Mouse (Mus musculus): ENCODE measurements at regions not wholly inside any gene's neighbourhood (a gene's known extent, or its start where the extent isn't known, plus 50 kb on each side); places are given as distances from the start of the nearest gene placed in this dataset.

DNA sequence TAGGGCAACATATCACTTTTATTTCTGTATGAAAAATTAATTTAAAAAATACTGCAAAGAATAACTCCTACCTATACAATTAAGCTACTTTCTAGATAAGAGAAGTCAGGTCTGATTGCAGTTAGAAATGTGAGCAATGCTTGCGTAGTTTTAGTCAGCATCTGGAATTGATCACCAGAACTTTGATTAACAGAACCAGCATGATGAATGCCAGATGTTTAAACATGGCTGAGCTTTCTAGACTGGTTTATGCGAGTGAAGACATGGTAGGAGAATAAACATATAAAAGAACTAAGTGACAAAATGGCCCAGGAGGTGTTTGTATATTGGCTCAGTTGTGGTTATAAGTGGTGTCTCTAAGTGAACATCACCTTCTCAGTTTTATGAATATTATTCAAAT is 1970.7 kb downstream of the 9330182O14Rik start:
- TF ChIP-seq CTCF (conservative IDR thresholded peaks at IDR 0.05; ENCODE audit: low read length) (no peak), NANOG (IDR thresholded peaks at IDR 0.05; ENCODE audit: borderline replicate concordance, low read length) (no peak), POU5F1 (IDR thresholded peaks at IDR 0.05; ENCODE audit: borderline replicate concordance, low read length) (no peak)
